Mouse (Mus musculus) forebrain, embryonic 11.5 days (tissue): ENCODE data around the gene Cd274. TPM values are rescaled to one million over a fixed set of nuclear protein-coding genes. Genes with fewer than 3 reads are reported as not detected.

Experiments used
- ATAC-seq: fragments of 200-750 bp; cut with Nextera tagmentation; replicated peaks from 2 replicates; pipeline ENCODE4 v1.8.0; 2017; ENCODE audit warnings: moderate TSS enrichment; ENCODE audit not compliant: low FRiP score
- DNase-seq: peaks from one replicate; pipeline ENCODE4 v3.0.0-alpha.2; 2017; ENCODE audit warnings: low spot score
- H3K27ac ChIP-seq: fragments of 300-500 bp; sonication (generic); 2 replicates; pipeline ENCODE4 v1.5.1; 2014; ENCODE audit warnings: low read depth, low read length
- H3K27me3 ChIP-seq: fragments of 300-500 bp; sonication (generic); 2 replicates; pipeline ENCODE4 v1.6.1; 2014; ENCODE audit warnings: mild to moderate bottlenecking, low read length, mixed read lengths; ENCODE audit not compliant: control insufficient read depth, insufficient read depth
- H3K36me3 ChIP-seq: fragments of 300-500 bp; sonication (generic); 2 replicates; pipeline ENCODE4 v1.6.1; 2014; ENCODE audit warnings: mild to moderate bottlenecking, low read length, moderate library complexity, mixed read lengths; ENCODE audit not compliant: control insufficient read depth, insufficient read depth
- H3K4me1 ChIP-seq: fragments of 300-500 bp; sonication (generic); replicated peaks from 2 replicates; pipeline ENCODE4 v1.6.1; 2014; ENCODE audit warnings: low read length, mixed read lengths; ENCODE audit not compliant: control insufficient read depth, insufficient read depth
- H3K4me2 ChIP-seq: fragments of 300-500 bp; sonication (generic); 2 replicates; pipeline ENCODE4 v1.6.1; 2014; ENCODE audit warnings: low read depth, mild to moderate bottlenecking, low read length, moderate library complexity, mixed read lengths; ENCODE audit not compliant: severe bottlenecking
- H3K4me3 ChIP-seq: fragments of 300-500 bp; sonication (generic); 2 replicates; pipeline ENCODE4 v1.5.1; 2014; ENCODE audit warnings: low read depth, low read length
- H3K9ac ChIP-seq: fragments of 300-500 bp; sonication (generic); 2 replicates; pipeline ENCODE4 v1.6.1; 2014; ENCODE audit warnings: low read length
- H3K9me3 ChIP-seq: fragments of 300-500 bp; sonication (generic); 2 replicates; pipeline ENCODE4 v1.6.1; 2016; ENCODE audit warnings: low read length, mixed read lengths; ENCODE audit not compliant: control insufficient read depth
- WGBS: fragments of 180-500 bp; shearing (Covaris S2); extraction: QIAGEN DNeasy Blood & Tissue Kit; methylation state at CpG from one replicate; pipeline ENCODE4 v1.1.7; 2014; 5-methylcytosine and 5-hydroxymethylcytosine counted together
- polyA plus RNA-seq: library from polyadenylated mRNA; unstranded; fragments of >200 nt; fragmentation: Nextera tagmentation; extraction: Ambion mirVana; gene quantifications from 2 replicates; pipeline ENCODE4 v1.2.1, GENCODE M21; 2014

Cd274 gene
- polyA plus RNA-seq, 1 experiment from 2014 or later: 0.23 TPM

DNA sequence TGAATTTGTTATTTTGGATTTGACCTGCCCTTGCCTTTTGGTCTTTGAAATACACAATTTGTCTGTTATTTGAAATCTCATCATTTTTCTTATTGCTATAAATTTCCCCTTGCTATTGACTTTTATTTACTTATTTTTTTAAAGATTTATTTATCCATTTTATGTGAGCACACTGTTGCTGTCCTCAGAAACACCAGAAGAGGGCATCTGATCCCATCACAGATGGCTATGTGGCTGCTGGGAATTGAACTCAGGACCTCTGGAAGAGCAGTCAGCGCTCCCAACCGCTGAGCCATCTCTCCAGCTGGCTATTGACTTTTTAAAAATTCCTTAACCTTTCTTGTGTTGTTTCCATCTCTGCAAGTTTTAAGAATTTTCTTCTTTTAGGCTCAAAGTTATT, 30.6 kb upstream of the Cd274 start:
- Histone ChIP-seq H3K4me1 (no peaks in the 10 kb centered on the region), H3K27ac (no peak overlapping the region), H3K4me2 (no peak overlapping the region), H3K27me3 (0 out of 2 replicates have a peak, but pooled peaks cover 2% of the 10 kb centered on the region), H3K9me3 (no peaks in the 10 kb centered on the region), H3K4me3 (no peak overlapping the region), H3K9ac (no peak overlapping the region), H3K36me3 (no peaks in the 10 kb centered on the region)
- 90% methylated on average over 2 of the region's 2 CpGs for WGBS
- DNase-seq (no peak), ATAC-seq (no peak)

DNA sequence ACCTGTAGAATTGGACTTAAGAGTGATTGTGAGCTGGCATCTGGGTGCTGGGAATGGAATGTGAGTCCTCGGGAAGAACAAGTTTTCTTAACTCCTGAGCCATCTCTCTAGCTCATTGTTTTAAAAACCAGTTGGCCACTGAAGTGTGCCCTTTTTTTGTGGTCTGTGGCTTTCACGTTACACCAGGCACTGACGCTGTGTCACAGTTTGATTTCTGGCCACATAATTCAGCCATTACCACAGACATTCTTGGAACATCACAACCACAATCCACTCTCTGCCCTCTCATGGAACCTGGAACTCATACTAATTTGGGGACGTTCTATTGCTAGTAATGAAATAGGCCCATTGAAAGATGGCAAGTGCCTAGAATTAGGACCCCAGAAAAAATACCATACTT, 26.2 kb upstream of the Cd274 start:
- Histone ChIP-seq H3K36me3 (no peaks in the 10 kb centered on the region), H3K27ac (no peak overlapping the region), H3K4me3 (no peak overlapping the region), H3K27me3 (no peaks in the 10 kb centered on the region), H3K4me1 (no peaks in the 10 kb centered on the region), H3K9ac (no peak overlapping the region), H3K4me2 (no peak overlapping the region), H3K9me3 (no peaks in the 10 kb centered on the region)
- WGBS: 85% methylated on average over 4 of the region's 4 CpGs
- DNase-seq: no peak
- no peak for ATAC-seq

- no peaks in the 10 kb centered on the region for H3K4me1 ChIP-seq
- no peak overlapping the region for H3K4me3 ChIP-seq
- H3K4me2 ChIP-seq: no peak overlapping the region
- DNase-seq: no peak
- H3K27ac ChIP-seq: no peak overlapping the region
- H3K27me3 ChIP-seq: no peaks in the 10 kb centered on the region
- WGBS: 89% methylated on average over 6 of the region's 6 CpGs
- no peaks in the 10 kb centered on the region for H3K36me3 ChIP-seq
- ATAC-seq: no peak
- no peaks in the 10 kb centered on the region for H3K9me3 ChIP-seq
- no peak overlapping the region for H3K9ac ChIP-seq
Measured at GRCm38 (mm10) chr19:29342281-29342680, 25.0 kb upstream of the Cd274 start.

DNA sequence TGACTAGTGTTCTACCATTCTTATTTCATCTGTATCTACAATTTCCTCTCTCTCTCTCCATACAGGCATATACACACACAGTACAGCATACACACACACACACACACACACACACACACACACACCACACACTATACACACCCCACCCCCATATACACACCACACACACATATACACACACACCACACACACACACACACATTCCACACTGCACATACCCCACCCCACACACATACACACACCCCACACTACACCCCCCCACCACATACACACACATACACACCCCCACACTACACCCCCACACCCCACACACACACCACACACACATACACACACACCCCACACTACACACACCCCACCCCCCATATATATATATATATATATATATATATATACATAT, 22.4 kb upstream of the Cd274 start:
- H3K4me3 ChIP-seq: no peak overlapping the region
- no peak overlapping the region for H3K27ac ChIP-seq
- H3K9ac ChIP-seq: no peak overlapping the region
- ATAC-seq (no peak), DNase-seq (no peak)
- no peaks in the 10 kb centered on the region for H3K27me3 ChIP-seq
- H3K36me3 ChIP-seq: no peaks in the 10 kb centered on the region
- H3K4me2 ChIP-seq: no peak overlapping the region
- no peaks in the 10 kb centered on the region for H3K9me3 ChIP-seq
- no peaks in the 10 kb centered on the region for H3K4me1 ChIP-seq

- H3K36me3 ChIP-seq: no peaks in the 10 kb centered on the region
- H3K9ac ChIP-seq: no peak overlapping the region
- no peak overlapping the region for H3K4me3 ChIP-seq
- DNase-seq (no peak), ATAC-seq (no peak)
- no peak overlapping the region for H3K27ac ChIP-seq
- H3K27me3 ChIP-seq: no peaks in the 10 kb centered on the region
- WGBS: 88% methylated on average over 6 of the region's 6 CpGs
- no peak overlapping the region for H3K4me2 ChIP-seq
- no peaks in the 10 kb centered on the region for H3K4me1 ChIP-seq
- H3K9me3 ChIP-seq: no peaks in the 10 kb centered on the region
Measured at GRCm38 (mm10) chr19:29345636-29346035, 21.6 kb upstream of the Cd274 start.

- no peaks in the 10 kb centered on the region for H3K9me3 ChIP-seq
- ATAC-seq: no peak
- 47% methylated on average over 5 of the region's 5 CpGs for WGBS
- H3K36me3 ChIP-seq: no peaks in the 10 kb centered on the region
- no peaks in the 10 kb centered on the region for H3K4me1 ChIP-seq
- H3K4me2 ChIP-seq: no peak overlapping the region
- no peaks in the 10 kb centered on the region for H3K27me3 ChIP-seq
- no peak overlapping the region for H3K4me3 ChIP-seq
- H3K9ac ChIP-seq: no peak overlapping the region
- DNase-seq: no peak
- no peak overlapping the region for H3K27ac ChIP-seq
Measured at GRCm38 (mm10) chr19:29350991-29351390, 16.3 kb upstream of the Cd274 start.

GRCm38 (mm10) chr19:29354895-29355877, 12.1 kb upstream of the Cd274 start:
- DNase-seq (peak; percentile 93), ATAC-seq (peak; percentile 64)
- Histone ChIP-seq H3K4me1 (no peaks in the 10 kb centered on the region), H3K9ac (peak overlapping the region; percentile 37; the same call in 1 of the 2 replicates), H3K9me3 (no peaks in the 10 kb centered on the region), H3K36me3 (no peaks in the 10 kb centered on the region), H3K27me3 (no peaks in the 10 kb centered on the region), H3K27ac (no peak overlapping the region), H3K4me3 (peak overlapping the region; percentile 23), H3K4me2 (peak overlapping the region; percentile 59)
- WGBS: 4% methylated on average over 20 of the region's 20 CpGs

DNA sequence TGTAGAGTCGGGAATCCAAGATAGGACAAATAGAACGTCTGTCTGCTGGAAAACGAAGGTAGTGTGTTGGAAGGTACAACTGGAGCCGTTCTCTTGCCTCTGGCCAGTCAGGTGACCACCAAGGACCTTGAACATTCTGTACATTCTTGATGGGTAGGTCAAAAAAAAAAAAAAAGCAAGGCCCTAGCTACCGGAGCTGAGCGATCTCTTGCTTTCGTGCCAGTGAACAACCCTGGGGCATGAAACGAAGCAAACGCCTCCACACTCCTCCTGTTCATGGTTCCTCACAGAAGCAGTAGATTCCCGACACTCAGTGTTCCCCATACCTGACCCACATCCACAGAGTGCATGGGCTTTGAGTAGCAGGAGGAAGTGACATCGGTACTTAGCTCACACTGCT, 11.0 kb upstream of the Cd274 start:
- no peak overlapping the region for H3K9ac ChIP-seq
- no peaks in the 10 kb centered on the region for H3K36me3 ChIP-seq
- peaks cover 1% of the 10 kb centered on the region for H3K4me1 ChIP-seq
- H3K27me3 ChIP-seq: no peaks in the 10 kb centered on the region
- no peak overlapping the region for H3K4me3 ChIP-seq
- H3K4me2 ChIP-seq: no peak overlapping the region
- H3K9me3 ChIP-seq: no peaks in the 10 kb centered on the region
- WGBS: 85% methylated on average over 11 of the region's 11 CpGs
- DNase-seq (no peak), ATAC-seq (no peak)
- H3K27ac ChIP-seq: no peak overlapping the region

DNA sequence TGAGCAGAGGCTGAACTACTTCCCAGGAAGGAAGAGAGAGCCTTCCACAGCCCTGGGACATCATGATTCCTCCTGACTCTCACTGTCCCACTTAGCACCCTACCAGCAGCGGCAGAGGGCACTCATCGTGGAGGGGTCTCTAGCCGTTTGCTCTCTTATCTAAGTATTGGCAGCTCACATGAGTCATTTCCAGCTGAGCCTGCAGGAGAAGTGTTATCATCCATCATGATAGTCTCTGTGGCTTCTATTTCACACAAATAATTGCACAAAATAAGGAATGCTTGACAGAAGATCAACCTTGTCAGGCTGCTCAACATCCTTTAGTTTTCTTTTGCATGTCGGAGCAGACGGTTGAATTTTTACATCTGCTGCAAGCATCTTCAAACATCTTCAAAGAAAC, 7.0 kb upstream of the Cd274 start:
- H3K9ac ChIP-seq: no peak overlapping the region
- no peaks in the 10 kb centered on the region for H3K36me3 ChIP-seq
- no peaks in the 10 kb centered on the region for H3K9me3 ChIP-seq
- H3K27ac ChIP-seq: no peak overlapping the region
- 87% methylated on average over 5 of the region's 5 CpGs for WGBS
- H3K4me2 ChIP-seq: no peak overlapping the region
- H3K27me3 ChIP-seq: no peaks in the 10 kb centered on the region
- H3K4me3 ChIP-seq: no peak overlapping the region
- peaks cover 4% of the 10 kb centered on the region for H3K4me1 ChIP-seq
- ATAC-seq (no peak), DNase-seq (no peak)
